Mouse (Mus musculus): ENCODE measurements at regions not wholly inside any gene's neighbourhood (a gene's known extent, or its start where the extent isn't known, plus 50 kb on each side); places are given as distances from the start of the nearest gene placed in this dataset.
"Not testable (repeated sequence)": the region's sequence is repeated elsewhere in the genome, so short reads cannot be mapped to it uniquely, and the experiment has no call there.

GRCm38 (mm10) chr3:4930731-4931130 is 819.9 kb upstream of the Gm8797 start:
- DNase-seq (ENCODE audit: extremely low spot score in 1 of 2, low spot score in 1 of 2): not testable (repeated sequence)

- DNase-seq (ENCODE audit: extremely low spot score in 1 of 2, low spot score in 1 of 2): no peak
Measured at GRCm38 (mm10) chr3:4971496-4971895, 779.1 kb upstream of the Gm8797 start.

GRCm38 (mm10) chr3:4973278-4973677 is 777.3 kb upstream of the Gm8797 start:
- DNase-seq (ENCODE audit: extremely low spot score in 1 of 2, low spot score in 1 of 2): no peak

- no peak for DNase-seq (ENCODE audit: extremely low spot score in 1 of 2, low spot score in 1 of 2)
Measured at GRCm38 (mm10) chr3:4973764-4974163, 776.8 kb upstream of the Gm8797 start.

- DNase-seq (ENCODE audit: extremely low spot score in 1 of 2, low spot score in 1 of 2): no peak
Measured at GRCm38 (mm10) chr3:4974659-4975058, 775.9 kb upstream of the Gm8797 start.

GRCm38 (mm10) chr3:4976344-4976743 is 774.3 kb upstream of the Gm8797 start:
- no peak for DNase-seq (ENCODE audit: extremely low spot score in 1 of 2, low spot score in 1 of 2)

GRCm38 (mm10) chr3:5017742-5018141 is 732.9 kb upstream of the Gm8797 start:
- no peak for DNase-seq (ENCODE audit: extremely low spot score in 1 of 2, low spot score in 1 of 2)

Data from frontal cortex, adult 2 months (tissue).